Mouse (Mus musculus): Measurements from ENCODE around the gene U2af1.
"Not testable (repeated sequence)": the region's sequence is repeated elsewhere in the genome, so short reads cannot be mapped to it uniquely, and the experiment has no call there.

Gene U2af1

GRCm38 (mm10) chr17:31658468-31659185, at the start of gene U2af1:
U2af1 (minus strand) TSS chr17:31658892.
- peak; percentile 95 for DNase-seq (ENCODE audit: low spot score)

- no peak for DNase-seq (ENCODE audit: low spot score)
Measured at GRCm38 (mm10) chr17:31705271-31706020, 46.8 kb upstream of the U2af1 start.

- no peak for DNase-seq (ENCODE audit: low spot score)
Measured at GRCm38 (mm10) chr17:31703276-31703980, 44.7 kb upstream of the U2af1 start.

- no peak for DNase-seq (ENCODE audit: low spot score)
Measured at GRCm38 (mm10) chr17:31698347-31698746, 39.7 kb upstream of the U2af1 start.

GRCm38 (mm10) chr17:31695356-31695755, 36.7 kb upstream of the U2af1 start:
- DNase-seq (ENCODE audit: low spot score): not testable (repeated sequence)

GRCm38 (mm10) chr17:31694949-31695348, 36.3 kb upstream of the U2af1 start:
- DNase-seq (ENCODE audit: low spot score): no peak

- no peak for DNase-seq (ENCODE audit: low spot score)
Measured at GRCm38 (mm10) chr17:31694023-31694376, 35.3 kb upstream of the U2af1 start.

GRCm38 (mm10) chr17:31693330-31694022, 34.8 kb upstream of the U2af1 start:
- peak; percentile 55 for DNase-seq (ENCODE audit: low spot score)

GRCm38 (mm10) chr17:31692918-31693317, 34.2 kb upstream of the U2af1 start:
- DNase-seq (ENCODE audit: low spot score): no peak

- DNase-seq (ENCODE audit: low spot score): no peak
Measured at GRCm38 (mm10) chr17:31689606-31690005, 30.9 kb upstream of the U2af1 start.

- no peak for DNase-seq (ENCODE audit: low spot score)
Measured at GRCm38 (mm10) chr17:31688112-31688511, 29.4 kb upstream of the U2af1 start.

- DNase-seq (ENCODE audit: low spot score): no peak
Measured at GRCm38 (mm10) chr17:31686225-31686564, 27.5 kb upstream of the U2af1 start.

GRCm38 (mm10) chr17:31685514-31686224, 27.0 kb upstream of the U2af1 start:
- DNase-seq (ENCODE audit: low spot score): peak; percentile 72

- DNase-seq (ENCODE audit: low spot score): no peak
Measured at GRCm38 (mm10) chr17:31680450-31680849, 21.8 kb upstream of the U2af1 start.

GRCm38 (mm10) chr17:31677507-31677906, 18.8 kb upstream of the U2af1 start, which contains the start of gene Cryaa:
Cryaa (plus strand) TSS chr17:31677807.
- DNase-seq (ENCODE audit: low spot score): no peak

GRCm38 (mm10) chr17:31674426-31674825, 15.7 kb upstream of the U2af1 start:
- peak; percentile 53 for DNase-seq (ENCODE audit: low spot score)

- DNase-seq (ENCODE audit: low spot score): no peak
Measured at GRCm38 (mm10) chr17:31672279-31672678, 13.6 kb upstream of the U2af1 start.

- DNase-seq (ENCODE audit: low spot score): no peak
Measured at GRCm38 (mm10) chr17:31671698-31672097, 13.0 kb upstream of the U2af1 start.

- no peak for DNase-seq (ENCODE audit: low spot score)
Measured at GRCm38 (mm10) chr17:31670163-31670562, 11.5 kb upstream of the U2af1 start.

GRCm38 (mm10) chr17:31668306-31668705, 9.6 kb upstream of the U2af1 start:
- no peak for DNase-seq (ENCODE audit: low spot score)

- DNase-seq (ENCODE audit: low spot score): peak; percentile 72
Measured at GRCm38 (mm10) chr17:31664760-31665159, 6.1 kb upstream of the U2af1 start.

- DNase-seq (ENCODE audit: low spot score): no peak
Measured at GRCm38 (mm10) chr17:31662855-31663254, 4.2 kb upstream of the U2af1 start.

Measured in left cerebral cortex, adult 11 months (tissue).